Mouse (Mus musculus): ENCODE results near the gene Gm7929. TPM values are rescaled to one million over a fixed set of nuclear protein-coding genes. Genes with fewer than 3 reads are reported as not detected.
"Not testable (repeated sequence)": the region's sequence is repeated elsewhere in the genome, so short reads cannot be mapped to it uniquely, and the experiment has no call there.

The Gm7929 gene
- not detected in 2 replicates for polyA plus RNA-seq (2012)

GRCm38 (mm10) chr14:41750514-41750913 lies at the start of gene Gm7929:
TSS of gene Gm7929 (minus strand) at chr14:41750614.
- not testable (repeated sequence) for H3K36me3 ChIP-seq (ENCODE audit: control insufficient read depth); H3K4me1 ChIP-seq (ENCODE audit: control insufficient read depth); H3K4me3 ChIP-seq (replicated peaks); H3K27me3 ChIP-seq (ENCODE audit: control insufficient read depth); H3K9me3 ChIP-seq (ENCODE audit: control insufficient read depth, low read length)

GRCm38 (mm10) chr14:41772341-41772740 lies 21.9 kb upstream of the Gm7929 start, which contains the start of gene Gm47189:
TSS of gene Gm47189 (minus strand) at chr14:41772441.
- not testable (repeated sequence) for H3K4me1 ChIP-seq (ENCODE audit: control insufficient read depth); H3K36me3 ChIP-seq (ENCODE audit: control insufficient read depth); H3K27me3 ChIP-seq (ENCODE audit: control insufficient read depth); H3K4me3 ChIP-seq (replicated peaks); H3K9me3 ChIP-seq (ENCODE audit: control insufficient read depth, low read length)

- H3K27me3 ChIP-seq (ENCODE audit: control insufficient read depth); H3K36me3 ChIP-seq (ENCODE audit: control insufficient read depth); H3K4me1 ChIP-seq (ENCODE audit: control insufficient read depth); H3K4me3 ChIP-seq (replicated peaks); H3K9me3 ChIP-seq (ENCODE audit: control insufficient read depth, low read length): not testable (repeated sequence)
Measured at GRCm38 (mm10) chr14:41755931-41756330, 5.5 kb upstream of the Gm7929 start.

GRCm38 (mm10) chr14:41723437-41723836 lies 27.0 kb downstream of the Gm7929 start:
- not testable (repeated sequence) for H3K27me3 ChIP-seq (ENCODE audit: control insufficient read depth); H3K4me1 ChIP-seq (ENCODE audit: control insufficient read depth); H3K9me3 ChIP-seq (ENCODE audit: control insufficient read depth, low read length); H3K4me3 ChIP-seq (replicated peaks); H3K36me3 ChIP-seq (ENCODE audit: control insufficient read depth)

- H3K36me3 ChIP-seq (ENCODE audit: control insufficient read depth); H3K4me1 ChIP-seq (ENCODE audit: control insufficient read depth); H3K4me3 ChIP-seq (replicated peaks); H3K27me3 ChIP-seq (ENCODE audit: control insufficient read depth); H3K9me3 ChIP-seq (ENCODE audit: control insufficient read depth, low read length): not testable (repeated sequence)
Measured at GRCm38 (mm10) chr14:41717180-41717579, 33.2 kb downstream of the Gm7929 start.

- H3K27me3 ChIP-seq (ENCODE audit: control insufficient read depth); H3K4me3 ChIP-seq (replicated peaks); H3K9me3 ChIP-seq (ENCODE audit: control insufficient read depth, low read length); H3K4me1 ChIP-seq (ENCODE audit: control insufficient read depth); H3K36me3 ChIP-seq (ENCODE audit: control insufficient read depth): not testable (repeated sequence)
Measured at GRCm38 (mm10) chr14:41701785-41702184, 48.6 kb downstream of the Gm7929 start, which contains the start of gene Gm8068. TSS of gene Gm8068 (minus strand) at chr14:41701885.

Other genes starting within 250 kb of the Gm7929 start
- not detected in 2 replicates for gene Gm7970, start 195.0 kb downstream of the Gm7929 start, polyA plus RNA-seq (2012)
- not detected in 2 replicates for gene 1700049E17Rik2, start 177.4 kb downstream of the Gm7929 start, polyA plus RNA-seq (2012)
- not detected in 2 replicates for gene Gm3072, start 126.0 kb downstream of the Gm7929 start, polyA plus RNA-seq (2012)
- not detected in 2 replicates for gene Gm3676, start 104.1 kb downstream of the Gm7929 start, polyA plus RNA-seq (2012)
- gene Gm8068, start 48.7 kb downstream of the Gm7929 start, polyA plus RNA-seq (2012): not detected in 2 replicates
- gene Gm47189, start 21.8 kb upstream of the Gm7929 start, polyA plus RNA-seq (2012): not detected in 2 replicates
- not detected in 2 replicates for gene Gm7980, start 156.7 kb upstream of the Gm7929 start, polyA plus RNA-seq (2012)
- not detected in 2 replicates for gene 1700049E17Rik1, start 174.3 kb upstream of the Gm7929 start, polyA plus RNA-seq (2012)
- gene 1700024B05Rik, start 193.4 kb upstream of the Gm7929 start, polyA plus RNA-seq (2012): not detected in 2 replicates
- not detected in 2 replicates for gene Gm6401, start 217.3 kb upstream of the Gm7929 start, polyA plus RNA-seq (2012)
- gene Gm3543, start 232.7 kb upstream of the Gm7929 start, polyA plus RNA-seq (2012): not detected in 2 replicates